Mouse (Mus musculus): ENCODE data around the gene Dgke.

DNA sequence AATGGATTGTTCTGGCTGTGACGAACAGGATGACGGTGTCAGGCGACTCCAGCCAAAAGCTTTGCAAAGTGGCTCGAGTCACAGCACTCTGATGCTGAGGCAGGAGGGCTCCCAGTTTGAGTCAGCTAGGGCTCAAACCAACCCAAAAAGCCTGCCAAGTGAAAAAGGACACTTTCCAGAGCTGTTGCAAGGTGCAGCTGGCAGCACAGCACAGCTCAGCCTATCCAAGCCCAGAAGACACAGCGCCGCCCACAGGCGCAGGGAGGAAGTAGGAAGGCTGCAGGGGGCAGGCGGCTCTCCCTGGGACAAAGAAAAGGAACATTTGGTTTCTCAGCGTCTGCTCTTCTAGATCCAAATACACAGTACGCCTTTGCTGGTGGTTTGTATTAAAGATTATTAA lies 80.0 kb downstream of the Dgke start:
- TF ChIP-seq CTCF (IDR thresholded peaks at IDR 0.05; ENCODE audit: borderline replicate concordance, extremely low read depth, insufficient read depth, insufficient read length) (0 out of 2 replicates have a peak, but pooled peaks have one; percentile 4), POLR2A (IDR thresholded peaks at IDR 0.05; ENCODE audit: borderline replicate concordance, extremely low read depth, insufficient read depth, insufficient read length, poor library complexity, severe bottlenecking) (no peak)
